Mouse (Mus musculus): ENCODE data around the gene Pabpn1l.
"Not testable (repeated sequence)": the region's sequence is repeated elsewhere in the genome, so short reads cannot be mapped to it uniquely, and the experiment has no call there.

Pabpn1l gene

DNA sequence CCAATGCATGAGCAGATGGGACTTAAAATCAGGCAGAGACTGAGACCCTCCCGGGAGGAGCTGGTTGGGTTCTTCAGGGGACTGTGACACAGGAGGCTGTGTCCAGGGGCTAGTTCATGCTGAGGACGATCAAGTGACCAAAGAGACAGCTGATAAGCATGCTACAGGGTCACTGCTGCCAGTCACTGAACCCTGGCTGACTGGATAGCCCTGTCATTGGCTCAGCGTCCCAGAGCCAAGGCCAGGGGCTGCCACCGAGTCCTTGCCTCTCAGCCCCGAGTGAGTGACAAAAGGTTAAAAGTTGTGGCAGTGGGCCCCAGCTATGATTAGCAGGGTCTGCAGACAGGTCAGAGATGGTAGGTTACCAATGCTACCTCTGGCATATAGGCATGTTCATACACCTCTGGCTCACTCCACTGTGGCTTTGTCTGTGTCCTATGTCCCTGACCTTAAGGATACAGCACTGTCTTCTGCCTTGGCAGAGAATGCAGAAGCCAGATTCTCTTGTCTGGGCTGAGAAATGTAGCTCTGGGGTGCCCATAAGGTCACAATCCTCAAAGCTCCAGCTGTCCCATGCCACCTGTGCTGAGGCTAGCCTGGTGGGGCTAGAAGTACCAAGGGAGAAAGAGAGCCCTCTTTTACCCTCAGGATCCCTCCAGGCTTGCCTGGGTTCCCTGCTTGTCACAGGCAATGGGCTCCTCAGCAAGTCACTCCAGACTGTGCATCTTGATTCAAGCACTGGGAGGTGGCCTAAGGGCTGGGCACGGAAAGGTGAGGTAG is 21.8 kb upstream of the Pabpn1l start:
- DNase-seq: no peak

DNA sequence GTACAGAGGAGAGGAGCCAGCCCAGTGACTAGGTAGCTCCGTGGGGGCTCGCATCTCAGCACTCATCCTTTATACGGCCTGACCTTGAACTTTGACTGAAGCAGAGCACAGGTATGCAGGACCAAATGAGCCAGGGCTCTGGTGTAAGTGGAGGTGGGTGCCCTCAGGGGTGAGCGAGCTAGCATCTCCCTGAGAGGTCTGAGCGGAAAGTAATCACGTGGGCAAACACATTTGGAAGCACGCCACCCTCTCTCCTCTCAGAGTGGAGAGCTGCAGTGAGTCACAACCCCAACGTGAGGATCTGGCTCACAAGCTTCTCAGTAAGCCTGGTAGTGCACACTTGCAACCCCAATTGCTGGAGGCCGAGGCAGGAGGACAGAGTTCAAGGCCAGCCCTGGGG is 19.5 kb upstream of the Pabpn1l start:
- DNase-seq: no peak

DNA sequence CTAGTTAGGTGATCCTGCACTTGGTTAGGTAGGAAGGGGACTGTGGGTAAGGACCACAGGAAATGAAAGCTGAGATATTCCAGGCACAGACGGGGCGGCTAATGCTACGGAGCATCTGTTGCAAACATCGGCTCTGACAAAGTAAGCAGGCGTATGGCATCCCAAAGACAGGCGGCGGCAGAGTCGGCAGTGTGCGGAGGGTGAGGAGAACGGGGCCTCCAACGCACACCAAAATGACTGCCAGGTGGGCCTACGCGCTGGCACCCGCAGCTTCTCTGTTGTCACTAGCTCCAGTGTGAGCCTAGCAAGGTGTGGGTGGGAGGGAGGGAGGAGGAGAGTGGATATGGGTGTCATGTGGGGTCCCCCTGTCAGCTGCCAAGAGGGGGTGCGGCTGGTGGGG is 18.9 kb upstream of the Pabpn1l start:
- no peak for DNase-seq

DNA sequence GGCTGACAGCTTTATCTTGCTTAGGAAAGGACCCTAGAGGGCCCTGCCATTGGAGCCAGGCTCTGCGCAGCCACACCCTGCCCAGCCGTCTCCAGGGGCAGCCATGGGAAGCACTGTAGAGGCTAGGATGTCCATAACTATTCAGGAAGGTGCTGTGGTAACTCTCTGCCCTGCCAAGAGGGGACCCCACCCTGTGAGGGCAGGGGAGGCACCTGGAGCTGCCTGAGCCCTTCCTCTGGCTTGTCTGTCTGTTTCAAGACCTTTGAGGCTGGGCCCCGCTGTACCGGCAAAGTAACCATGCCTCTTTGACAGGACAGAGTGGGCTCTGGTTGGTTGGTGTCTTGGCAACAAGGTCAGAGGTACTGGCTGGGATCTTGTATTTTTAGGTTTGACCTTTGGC is 18.3 kb upstream of the Pabpn1l start:
- no peak for DNase-seq

DNA sequence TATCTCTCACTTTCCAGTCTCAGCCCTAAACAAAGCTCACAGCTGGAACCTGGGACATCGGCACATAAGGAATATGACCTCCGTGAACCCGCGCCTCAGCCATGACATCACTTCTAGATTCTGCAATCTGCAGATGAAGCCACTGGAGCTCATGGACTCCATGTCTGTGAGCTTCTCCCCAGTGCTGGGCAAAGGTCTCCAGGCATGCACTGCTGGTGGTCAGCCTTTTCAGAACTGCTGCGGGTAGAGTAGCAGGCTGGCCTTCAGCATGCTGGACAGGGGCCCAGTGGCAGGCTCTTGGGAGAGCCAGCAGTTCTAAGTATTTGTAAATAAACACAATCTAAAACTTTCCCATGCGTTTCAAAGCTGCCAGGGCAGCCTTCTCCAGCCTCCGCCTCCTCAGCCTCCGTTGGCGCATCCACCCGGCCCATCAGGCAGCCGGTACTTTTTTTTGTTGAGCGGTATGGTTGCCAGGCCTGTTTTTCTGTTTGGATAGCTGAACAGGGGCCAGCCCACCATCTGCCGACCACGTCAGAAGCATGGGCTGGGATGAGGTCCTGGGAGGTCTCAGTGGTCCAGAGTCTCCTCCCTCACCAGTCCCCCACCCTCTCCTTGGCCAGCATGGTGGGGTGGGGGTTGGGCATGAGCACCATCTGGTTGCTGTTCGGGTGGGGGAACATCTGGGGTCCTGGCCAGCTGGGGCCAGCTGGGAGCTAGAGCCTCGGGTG is 17.1 kb upstream of the Pabpn1l start:
- no peak for DNase-seq

DNA sequence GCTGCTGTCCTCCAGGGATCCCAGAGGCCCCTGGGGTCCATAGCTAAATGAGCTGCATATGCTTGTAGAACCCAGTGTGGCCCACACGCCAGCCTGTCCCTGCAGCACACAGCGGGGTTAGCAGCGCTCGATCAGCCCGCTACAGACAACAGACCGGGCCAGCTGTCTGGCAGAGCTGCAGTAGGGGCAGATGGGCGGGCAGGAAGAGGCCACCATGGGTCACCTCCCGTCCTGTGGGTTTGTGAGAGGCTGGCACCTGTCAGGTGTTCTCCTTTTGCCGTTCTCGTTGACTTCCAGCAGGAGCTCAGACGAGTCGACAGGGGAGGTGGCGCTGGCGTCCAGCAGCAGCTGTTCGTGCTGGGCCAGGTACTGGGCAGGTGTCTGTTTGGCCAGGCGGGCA is 16.1 kb upstream of the Pabpn1l start:
- DNase-seq: no peak

DNA sequence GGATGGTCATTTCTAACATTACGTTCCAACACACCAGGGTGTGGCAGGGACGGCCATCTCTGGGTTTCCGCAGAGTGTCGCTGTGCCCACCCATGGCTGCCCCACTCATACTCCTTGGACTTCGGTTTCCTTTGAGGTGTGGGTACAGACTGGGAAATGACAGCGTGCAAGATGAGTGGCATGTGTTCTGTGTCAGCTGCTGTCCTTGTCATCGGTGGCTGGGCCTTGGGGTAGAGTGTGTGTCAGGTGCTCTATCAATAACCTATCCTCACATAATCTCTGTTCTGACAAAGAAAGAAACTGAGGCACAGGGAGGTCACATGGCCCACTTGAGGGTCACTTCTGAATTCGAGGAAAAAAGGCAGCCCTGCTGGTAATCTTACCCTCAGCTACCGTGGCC is 14.7 kb upstream of the Pabpn1l start:
- DNase-seq: no peak

DNA sequence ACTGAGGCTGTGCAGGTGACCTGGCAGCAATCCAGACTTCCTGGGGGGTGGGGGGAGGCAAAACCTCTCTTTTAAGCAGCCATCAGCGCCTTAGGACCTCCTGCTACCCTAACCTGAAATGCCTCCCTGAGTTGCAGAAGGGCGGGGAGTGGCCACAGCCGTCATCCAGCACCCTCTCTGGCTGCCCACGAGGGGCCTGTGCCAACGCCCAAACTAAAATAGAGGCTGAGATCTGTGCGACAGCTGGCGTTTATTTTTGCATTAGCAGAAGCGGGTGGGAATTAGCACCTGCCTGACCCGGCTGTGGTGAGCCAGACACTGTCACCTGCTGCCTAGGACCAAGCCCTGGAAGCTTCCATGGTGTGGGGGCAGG is 14.2 kb upstream of the Pabpn1l start:
- DNase-seq: no peak

DNA sequence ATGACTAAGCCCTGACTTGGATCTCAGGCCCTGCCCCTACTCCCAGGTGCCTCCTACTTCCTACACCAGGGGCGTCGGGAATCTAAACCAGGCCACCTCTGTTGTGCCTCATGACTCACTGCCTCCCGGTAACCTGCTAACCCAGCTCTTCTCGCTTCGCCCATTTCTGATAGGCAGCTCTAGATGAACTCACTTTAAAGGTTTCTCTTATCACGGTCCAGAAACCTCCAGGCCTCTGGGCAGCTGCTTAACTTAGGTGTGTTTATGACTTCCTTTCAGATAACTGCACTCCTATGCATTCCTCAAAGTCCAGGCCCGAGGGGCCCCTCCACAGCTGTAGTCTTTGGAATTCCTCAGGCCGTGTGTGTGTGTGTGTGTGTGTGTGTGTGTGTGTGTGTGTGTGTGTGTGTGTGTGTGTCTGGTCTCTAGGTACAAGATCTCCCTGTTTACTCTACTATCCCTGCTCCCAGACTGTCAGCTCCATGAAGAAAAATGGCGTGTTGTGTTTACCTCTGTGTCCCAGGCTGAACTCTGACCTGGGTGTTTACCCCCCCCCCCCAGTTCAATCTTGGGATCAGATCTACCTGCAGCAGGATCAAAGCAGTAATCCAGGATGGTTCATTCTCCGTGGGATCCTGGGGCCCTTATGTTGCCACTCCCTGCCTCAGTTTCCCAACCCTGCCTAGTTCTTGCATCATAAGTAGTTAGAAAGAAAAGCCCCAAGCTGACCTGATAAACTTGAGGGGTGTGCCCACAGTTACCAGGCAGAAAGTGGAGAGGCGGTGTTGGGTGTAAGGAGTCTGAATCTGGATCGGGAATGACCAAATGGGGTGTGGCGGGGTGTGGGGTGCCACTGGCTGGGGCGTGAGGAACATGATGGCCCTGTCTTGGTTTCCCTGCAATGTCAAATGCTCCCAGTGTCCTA is 13.6 kb upstream of the Pabpn1l start:
- no peak for DNase-seq

DNA sequence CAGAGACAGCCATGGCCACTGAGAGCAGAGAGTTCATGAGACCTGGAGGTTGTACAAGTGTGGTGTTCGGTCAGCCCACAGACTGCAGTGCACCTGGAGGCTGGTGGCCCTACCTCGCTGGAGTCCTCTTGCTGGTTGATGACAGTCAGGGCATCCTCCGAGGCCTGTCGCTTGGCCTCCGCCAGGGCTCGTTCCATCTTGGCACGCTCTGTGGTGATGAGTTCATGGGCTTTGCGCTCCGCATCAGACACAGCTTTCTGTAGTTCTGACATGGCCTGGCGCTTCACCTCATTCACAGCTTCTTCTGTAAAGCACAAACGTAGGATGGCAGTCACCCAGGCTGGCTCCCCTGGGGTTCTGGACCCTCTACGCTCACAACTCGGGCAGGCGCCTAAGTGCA is 10.7 kb upstream of the Pabpn1l start:
- no peak for DNase-seq

DNA sequence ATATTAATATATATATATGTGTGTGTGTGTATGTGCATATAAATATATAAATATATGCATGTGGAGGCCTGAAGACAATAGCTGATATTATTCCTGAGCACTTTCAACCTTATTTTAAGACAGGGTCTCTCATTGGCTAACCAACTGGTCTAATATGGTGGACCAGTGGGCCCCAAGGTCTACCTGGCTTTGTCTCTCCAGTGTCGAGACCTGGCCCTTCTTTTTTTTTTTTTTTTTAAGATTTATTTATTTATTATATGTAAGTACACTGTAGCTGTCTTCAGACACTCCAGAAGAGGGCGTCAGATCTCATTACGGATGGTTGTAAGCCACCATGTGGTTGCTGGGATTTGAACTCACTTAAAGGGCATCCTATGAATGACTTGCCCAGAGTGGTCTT is 9.6 kb upstream of the Pabpn1l start:
- DNase-seq: not testable (repeated sequence)

DNA sequence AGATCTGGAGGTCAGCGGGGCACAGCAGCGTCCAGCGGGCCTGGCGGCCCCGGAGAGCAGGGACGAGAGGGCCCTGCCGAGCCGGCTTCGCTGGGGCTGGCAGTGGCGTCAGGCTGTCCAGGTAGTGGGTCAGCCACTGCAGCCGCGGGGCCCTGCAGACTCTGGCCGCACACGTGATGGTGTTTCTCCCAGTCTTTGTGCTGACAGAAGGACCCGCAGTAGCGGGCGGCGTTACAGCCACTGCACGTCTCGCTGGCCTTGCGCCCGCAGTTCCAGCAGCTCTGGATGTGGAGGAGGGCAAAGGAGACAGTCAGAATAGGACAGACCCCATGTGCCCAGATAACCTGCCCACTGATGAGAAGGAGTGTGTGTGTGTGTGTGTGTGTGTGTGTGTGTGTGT is 8.2 kb upstream of the Pabpn1l start:
- DNase-seq: no peak

DNA sequence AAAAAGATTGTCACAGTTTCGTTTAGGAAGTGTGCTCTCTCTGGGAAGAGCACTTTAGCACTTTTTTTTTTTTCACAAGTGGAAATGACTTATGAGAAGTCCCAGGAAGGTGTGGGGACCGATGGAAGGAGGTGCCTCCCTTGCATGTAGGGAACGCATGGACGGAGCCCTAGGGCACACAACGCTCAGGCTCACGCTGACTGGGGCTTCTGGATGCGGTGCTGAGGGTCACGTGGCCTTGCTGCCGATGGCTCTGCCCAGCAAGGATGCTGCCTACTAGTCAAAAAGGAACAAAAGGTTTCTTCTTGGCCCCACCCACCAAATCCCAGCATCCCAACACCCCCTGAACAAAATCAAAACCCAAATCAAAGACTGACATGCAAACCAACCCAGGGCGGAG is 6.8 kb upstream of the Pabpn1l start:
- DNase-seq: no peak

DNA sequence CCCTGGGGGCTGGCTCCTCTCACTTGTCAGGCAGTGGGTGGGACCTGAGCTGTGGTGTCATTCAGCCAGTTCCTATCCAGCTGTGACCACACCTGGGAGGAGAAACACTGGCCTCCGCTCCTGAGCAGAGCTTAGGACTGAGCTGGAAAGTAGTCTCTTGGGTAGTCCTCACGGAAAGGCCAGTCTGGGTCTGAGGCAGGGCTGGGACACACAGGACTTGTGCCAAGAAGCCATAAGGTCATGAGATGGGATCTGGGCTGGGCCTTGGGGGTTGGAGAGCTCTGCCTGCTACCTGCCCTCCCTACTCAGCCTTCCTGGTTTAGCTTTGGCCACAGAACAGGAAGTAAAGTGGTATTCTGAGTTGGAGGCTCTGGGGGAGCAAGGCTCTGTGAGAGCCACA is 4.4 kb upstream of the Pabpn1l start:
- no peak for DNase-seq

DNA sequence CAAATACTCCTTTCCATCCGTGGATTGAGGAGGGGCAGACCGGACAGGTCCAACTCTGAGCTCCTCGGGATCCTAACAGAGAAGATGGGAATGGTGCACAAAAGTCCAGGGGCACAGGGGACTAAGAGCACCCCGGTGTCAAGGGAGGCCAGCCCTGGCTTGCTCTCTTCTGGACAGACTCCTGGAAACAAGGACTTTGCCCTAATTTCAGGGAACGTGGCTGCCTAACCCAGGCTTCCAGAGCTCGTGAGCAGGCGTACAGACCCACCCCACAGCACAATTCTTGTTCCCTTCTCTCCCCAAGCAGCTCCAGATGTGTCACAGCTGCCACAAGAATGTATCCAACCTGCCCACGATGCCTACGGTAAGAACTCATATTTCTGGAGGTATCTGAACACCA is 3.3 kb upstream of the Pabpn1l start:
- no peak for DNase-seq

DNA sequence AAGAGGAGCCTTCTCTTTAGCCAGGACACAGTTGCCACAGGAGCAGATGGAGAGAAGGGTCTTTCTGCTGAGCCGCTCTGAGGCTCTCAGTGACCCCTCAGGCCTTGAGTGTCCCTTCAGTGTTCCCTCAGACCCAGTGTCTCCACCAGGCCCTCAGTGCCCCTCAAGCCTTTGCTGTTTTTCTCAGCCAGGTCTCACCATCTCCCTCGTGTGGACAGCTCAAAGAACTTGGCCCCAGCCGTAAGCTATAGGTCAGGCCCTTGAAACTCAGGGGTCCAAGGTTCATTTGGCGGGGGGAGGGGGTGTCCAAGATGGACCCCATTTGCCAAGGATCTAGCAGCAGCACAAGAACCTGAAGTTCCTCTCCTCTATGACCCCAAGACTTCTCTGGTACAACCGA is 2.1 kb upstream of the Pabpn1l start:
- no peak for DNase-seq

DNA sequence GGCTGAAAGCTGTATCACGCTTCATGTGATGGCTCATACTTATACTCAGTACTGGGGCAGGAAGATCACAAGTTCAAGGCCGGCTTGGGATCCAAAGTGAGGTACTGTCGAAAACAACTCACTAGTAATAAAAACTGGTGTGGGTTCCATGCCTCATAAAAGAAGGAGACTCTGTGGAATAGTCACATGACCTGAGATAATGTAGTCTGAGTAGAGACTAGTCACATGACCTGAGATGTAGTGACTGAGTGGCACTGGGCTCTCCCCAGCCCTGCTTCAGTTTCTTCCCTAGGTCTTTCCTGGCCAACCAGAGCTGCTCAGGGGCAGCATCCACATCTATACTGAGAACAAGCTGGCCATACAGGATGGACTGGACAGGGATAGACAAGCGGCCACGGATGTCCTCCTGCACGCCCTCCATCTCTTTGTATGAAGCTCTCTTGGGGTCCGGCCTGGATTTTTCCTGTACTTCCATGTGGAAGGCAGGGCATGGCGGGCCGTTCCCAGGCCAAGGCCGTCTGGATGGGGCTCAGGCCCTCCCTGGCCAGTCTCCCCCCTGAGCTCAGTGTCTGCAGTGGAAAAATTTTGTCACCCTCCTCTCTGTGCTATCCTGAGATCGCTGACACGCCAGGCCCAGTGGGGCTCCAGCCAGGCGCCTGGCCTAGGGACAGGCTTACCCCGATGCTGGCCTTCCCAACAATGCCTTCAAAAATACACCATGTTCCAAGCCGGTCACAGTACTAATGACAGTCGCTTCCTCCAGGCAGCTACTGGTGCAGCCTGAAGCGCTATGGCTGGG is 1.5 kb upstream of the Pabpn1l start:
- DNase-seq: no peak

DNA sequence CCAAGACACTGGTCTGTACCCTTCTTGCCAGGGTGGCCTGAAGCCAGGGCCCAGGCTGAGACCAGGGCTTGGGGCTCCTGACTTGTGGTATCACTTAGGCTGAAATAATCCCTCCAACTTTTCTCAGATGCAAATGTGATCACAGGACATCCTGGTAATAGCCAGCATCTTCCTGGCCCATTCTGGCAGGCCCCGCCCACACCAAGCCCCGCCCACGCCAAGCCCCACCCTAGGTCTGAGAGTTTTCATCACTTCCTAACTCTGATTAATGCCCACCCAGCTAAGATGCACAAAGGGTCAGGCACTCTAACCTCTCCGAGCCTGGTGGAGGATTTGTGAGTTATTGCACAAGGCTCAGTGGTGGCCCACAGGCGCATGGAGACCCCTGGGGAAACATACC is 2.1 kb downstream of the Pabpn1l start:
- DNase-seq: no peak

DNA sequence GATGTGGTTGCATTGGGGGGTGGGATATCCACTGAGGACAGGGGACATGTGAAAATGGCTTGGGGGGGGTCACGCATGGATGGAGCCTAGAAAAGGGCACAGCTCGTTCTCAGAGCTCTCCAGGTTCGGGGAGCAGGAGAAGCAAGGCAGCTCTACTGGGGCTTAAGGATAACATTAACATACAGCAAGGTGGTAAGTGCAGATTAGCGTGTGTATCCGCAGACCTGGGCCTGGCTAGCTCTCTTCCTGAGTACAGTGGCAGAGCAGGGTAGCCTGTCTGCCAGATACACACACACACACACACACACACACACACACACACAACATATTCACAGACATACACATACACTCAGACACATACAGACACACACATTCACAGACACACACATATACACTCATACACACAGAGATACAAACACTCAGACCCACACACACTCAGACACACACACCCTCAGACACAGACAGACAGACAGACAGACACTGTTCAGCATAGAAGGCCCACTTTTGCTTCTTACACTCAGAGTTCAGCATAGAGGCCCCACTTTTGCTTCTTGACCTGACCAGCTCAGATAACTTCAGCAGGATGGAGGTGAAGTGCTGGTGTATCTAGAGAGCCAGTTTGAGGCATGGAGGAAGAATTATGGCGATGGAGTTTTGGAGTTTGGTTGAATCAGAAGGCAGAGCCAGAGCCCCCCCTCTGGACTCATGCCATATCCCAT is 3.7 kb downstream of the Pabpn1l start:
- no peak for DNase-seq

DNA sequence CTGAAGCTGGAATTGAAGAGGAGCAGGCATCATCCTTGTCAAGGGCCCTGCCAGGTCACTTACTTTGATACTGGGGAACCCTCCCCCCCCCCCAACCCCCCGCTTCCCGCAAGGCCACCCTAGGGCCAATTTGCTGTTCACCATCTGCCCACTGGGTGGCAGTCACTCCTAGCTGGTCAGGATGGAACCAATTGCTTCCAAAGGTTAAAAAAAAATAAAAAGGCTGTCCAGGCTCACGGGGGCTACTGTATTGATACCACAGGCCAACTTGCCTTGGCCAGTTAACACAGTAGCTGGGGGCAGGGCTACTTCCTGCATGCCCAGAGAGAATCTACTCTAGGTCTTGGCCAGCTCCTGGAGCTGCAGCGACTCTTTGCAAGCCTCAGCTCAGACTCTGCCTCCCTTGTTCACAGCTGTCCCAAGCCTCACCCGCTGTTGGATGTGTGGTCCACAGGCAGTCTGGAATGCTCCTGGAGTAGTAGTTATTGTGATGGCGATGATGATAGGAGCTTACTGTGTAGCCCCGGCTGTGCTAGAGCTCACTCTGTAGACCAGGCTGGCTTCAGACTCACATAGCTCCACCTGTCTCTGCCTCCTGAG is 4.5 kb downstream of the Pabpn1l start:
- peak; percentile 88 to 90 for DNase-seq

DNA sequence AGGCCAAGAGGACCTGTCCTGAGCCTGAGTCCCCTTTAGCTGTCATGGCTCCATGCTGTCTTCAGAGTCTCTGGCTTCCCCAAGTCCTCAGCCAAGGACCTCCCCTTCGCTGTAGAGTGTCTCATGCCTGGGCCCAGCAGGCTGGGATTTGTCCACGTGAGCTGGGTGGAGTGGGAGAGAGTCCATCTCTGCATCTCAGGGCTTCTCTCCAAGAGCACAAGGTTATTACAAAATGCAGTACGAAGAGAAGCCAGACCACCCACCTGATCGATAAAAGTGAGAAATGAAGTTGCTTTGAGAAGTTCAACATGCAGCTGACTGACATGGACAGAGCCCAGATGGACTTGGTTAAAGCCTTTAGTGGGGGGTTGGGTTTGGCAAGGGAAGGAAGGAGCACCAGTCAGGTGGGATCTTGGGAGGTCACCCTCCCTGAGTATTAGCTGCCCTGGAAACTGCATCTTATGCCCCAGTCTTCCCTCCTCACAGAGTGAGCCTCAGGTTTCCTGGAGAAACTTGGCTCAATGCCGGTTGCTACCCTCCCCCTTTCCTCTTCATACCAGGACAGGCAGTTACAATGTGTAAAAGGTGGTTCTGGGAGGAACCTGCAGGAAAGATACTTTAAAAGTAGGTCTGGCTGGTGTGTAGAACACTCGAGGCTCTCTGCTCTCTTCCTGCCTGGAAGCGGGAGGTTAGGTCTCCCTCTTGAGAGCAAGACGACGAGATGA is 6.2 kb downstream of the Pabpn1l start:
- no peak for DNase-seq

Measured in B cell, adult 2 months (primary cell).